Mouse (Mus musculus): Measurements from ENCODE around the gene Grip1. TPM values are rescaled to one million over a fixed set of nuclear protein-coding genes. Genes with fewer than 3 reads are reported as not detected.

Gene Grip1
- polyA plus RNA-seq, 1 experiment from 2014 or later, result 0.53 TPM

DNA sequence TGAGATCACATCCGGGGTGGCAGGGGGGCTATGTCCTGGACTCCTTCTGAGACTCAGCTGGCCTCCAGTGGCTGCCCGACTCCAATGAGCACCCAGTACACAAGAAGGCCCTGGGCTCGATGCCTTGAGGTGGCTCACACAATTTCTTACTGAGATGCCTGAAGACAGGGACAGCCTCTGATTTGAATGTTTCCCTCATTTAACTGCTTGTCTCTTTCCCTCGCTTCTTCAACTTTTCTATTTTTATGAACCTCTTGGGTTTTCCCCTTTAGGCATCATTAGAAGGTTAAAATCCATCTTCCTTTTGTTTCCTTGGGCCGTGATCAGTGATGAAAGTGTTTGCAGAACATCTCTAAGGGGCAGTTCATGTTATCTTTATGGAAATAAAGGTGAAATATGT is 354.8 kb downstream of the Grip1 start:
- no peaks in the 10 kb centered on the region for H3K36me3 ChIP-seq (replicated peaks)
- no peak overlapping the region for H3K4me3 ChIP-seq (replicated peaks)
- H3K9ac ChIP-seq, result no peak overlapping the region
- no peaks in the 10 kb centered on the region for H3K27me3 ChIP-seq
- ATAC-seq (ENCODE audit: insufficient read depth), result no peak
- H3K27ac ChIP-seq (replicated peaks), result no peak overlapping the region
- H3K4me2 ChIP-seq, result no peak overlapping the region
- 55% methylated on average over 5 of the region's 5 CpGs for WGBS (ENCODE audit: insufficient replicate concordance)
- no peaks in the 10 kb centered on the region for H3K4me1 ChIP-seq (replicated peaks)
- no peaks in the 10 kb centered on the region for H3K9me3 ChIP-seq (replicated peaks)

GRCm38 (mm10) chr10:119814087-119814486 is 360.5 kb downstream of the Grip1 start:
- Histone ChIP-seq H3K9ac (no peak overlapping the region), H3K4me1 (replicated peaks) (no peaks in the 10 kb centered on the region), H3K36me3 (replicated peaks) (no peaks in the 10 kb centered on the region), H3K9me3 (replicated peaks) (no peaks in the 10 kb centered on the region), H3K27me3 (no peaks in the 10 kb centered on the region), H3K4me2 (no peak overlapping the region), H3K4me3 (replicated peaks) (no peak overlapping the region), H3K27ac (replicated peaks) (no peak overlapping the region)
- no peak for ATAC-seq (ENCODE audit: insufficient read depth)
- 69% methylated on average over 4 of the region's 4 CpGs for WGBS (ENCODE audit: insufficient replicate concordance)

DNA sequence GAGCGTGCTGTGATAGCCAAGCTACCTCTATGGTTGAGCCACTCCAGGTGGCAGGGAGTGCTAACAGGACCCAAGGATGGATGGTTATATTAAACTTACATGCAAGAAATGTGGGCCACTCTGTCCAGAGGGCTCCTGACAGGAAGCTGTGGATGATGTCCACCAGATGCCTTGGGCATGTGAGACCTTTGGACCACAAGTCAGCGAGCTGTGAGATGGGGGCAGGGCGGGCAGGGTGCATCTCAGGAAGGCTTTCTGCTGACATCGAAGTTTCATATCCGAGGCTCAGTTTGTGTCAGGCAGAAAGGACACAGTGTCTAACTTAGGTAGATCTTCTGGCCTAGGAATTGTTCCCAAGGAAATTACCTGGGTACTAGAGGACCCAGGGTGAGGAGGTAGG is 362.4 kb downstream of the Grip1 start:
- Histone ChIP-seq H3K4me2 (no peak overlapping the region), H3K27me3 (no peaks in the 10 kb centered on the region), H3K9ac (no peak overlapping the region), H3K27ac (replicated peaks) (no peak overlapping the region), H3K9me3 (replicated peaks) (no peaks in the 10 kb centered on the region), H3K4me3 (replicated peaks) (no peak overlapping the region), H3K36me3 (replicated peaks) (no peaks in the 10 kb centered on the region), H3K4me1 (replicated peaks) (no peaks in the 10 kb centered on the region)
- no peak for ATAC-seq (ENCODE audit: insufficient read depth)
- 56% methylated on average over 5 of the region's 5 CpGs for WGBS (ENCODE audit: insufficient replicate concordance)

DNA sequence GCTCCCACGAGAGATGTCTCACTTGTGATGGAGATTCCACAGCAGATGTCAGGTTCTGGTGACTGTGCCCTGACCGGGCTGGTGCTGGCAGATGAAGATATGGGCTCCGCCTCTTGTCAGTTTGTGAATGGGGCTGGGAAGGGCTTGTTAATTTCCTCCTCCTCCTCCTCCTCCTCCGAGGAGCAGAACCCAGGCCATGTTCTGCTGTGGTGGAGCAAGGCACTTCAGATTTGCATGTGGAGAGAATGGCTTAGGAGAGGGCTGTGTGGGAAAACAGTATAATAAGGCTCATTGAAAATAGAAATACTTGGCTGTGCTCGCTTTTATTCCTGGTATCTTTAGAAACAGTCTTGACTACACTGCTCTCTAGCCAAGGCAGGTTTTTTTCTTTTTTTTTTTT is 364.8 kb downstream of the Grip1 start:
- Histone ChIP-seq H3K27ac (replicated peaks) (no peak overlapping the region), H3K4me1 (replicated peaks) (no peaks in the 10 kb centered on the region), H3K9ac (no peak overlapping the region), H3K27me3 (no peaks in the 10 kb centered on the region), H3K4me3 (replicated peaks) (no peak overlapping the region), H3K9me3 (replicated peaks) (no peaks in the 10 kb centered on the region), H3K36me3 (replicated peaks) (no peaks in the 10 kb centered on the region), H3K4me2 (no peak overlapping the region)
- ATAC-seq (ENCODE audit: insufficient read depth), result no peak
- WGBS (ENCODE audit: insufficient replicate concordance), result 37% methylated on average over 5 of the region's 5 CpGs

- Histone ChIP-seq H3K27ac (replicated peaks) (no peak overlapping the region), H3K36me3 (replicated peaks) (no peaks in the 10 kb centered on the region), H3K27me3 (no peaks in the 10 kb centered on the region), H3K9me3 (replicated peaks) (no peaks in the 10 kb centered on the region), H3K4me2 (no peak overlapping the region), H3K9ac (no peak overlapping the region), H3K4me1 (replicated peaks) (no peaks in the 10 kb centered on the region), H3K4me3 (replicated peaks) (no peak overlapping the region)
- 44% methylated on average over 17 of the region's 17 CpGs for WGBS (ENCODE audit: insufficient replicate concordance)
- no peak for ATAC-seq (ENCODE audit: insufficient read depth)
Measured at GRCm38 (mm10) chr10:119819102-119819681, 365.6 kb downstream of the Grip1 start.

GRCm38 (mm10) chr10:119819740-119820139 is 366.1 kb downstream of the Grip1 start:
- no peak overlapping the region for H3K27ac ChIP-seq (replicated peaks)
- H3K9ac ChIP-seq, result no peak overlapping the region
- no peaks in the 10 kb centered on the region for H3K9me3 ChIP-seq (replicated peaks)
- ATAC-seq (ENCODE audit: insufficient read depth), result no peak
- WGBS (ENCODE audit: insufficient replicate concordance), result 62% methylated on average over 5 of the region's 5 CpGs
- no peak overlapping the region for H3K4me3 ChIP-seq (replicated peaks)
- no peak overlapping the region for H3K4me2 ChIP-seq
- H3K27me3 ChIP-seq, result no peaks in the 10 kb centered on the region
- H3K4me1 ChIP-seq (replicated peaks), result no peaks in the 10 kb centered on the region
- no peaks in the 10 kb centered on the region for H3K36me3 ChIP-seq (replicated peaks)

- Histone ChIP-seq H3K27me3 (no peaks in the 10 kb centered on the region), H3K9ac (no peak overlapping the region), H3K27ac (replicated peaks) (no peak overlapping the region), H3K4me1 (replicated peaks) (no peaks in the 10 kb centered on the region), H3K4me2 (no peak overlapping the region), H3K9me3 (replicated peaks) (no peaks in the 10 kb centered on the region), H3K36me3 (replicated peaks) (no peaks in the 10 kb centered on the region), H3K4me3 (replicated peaks) (no peak overlapping the region)
- WGBS (ENCODE audit: insufficient replicate concordance), result 53% methylated on average over 4 of the region's 4 CpGs
- ATAC-seq (ENCODE audit: insufficient read depth), result no peak
Measured at GRCm38 (mm10) chr10:119820428-119820827, 366.8 kb downstream of the Grip1 start.

- no peak overlapping the region for H3K27ac ChIP-seq (replicated peaks)
- no peaks in the 10 kb centered on the region for H3K9me3 ChIP-seq (replicated peaks)
- no peak overlapping the region for H3K9ac ChIP-seq
- H3K4me3 ChIP-seq (replicated peaks), result no peak overlapping the region
- H3K4me2 ChIP-seq, result no peak overlapping the region
- no peaks in the 10 kb centered on the region for H3K4me1 ChIP-seq (replicated peaks)
- H3K36me3 ChIP-seq (replicated peaks), result no peaks in the 10 kb centered on the region
- 63% methylated on average over 7 of the region's 7 CpGs for WGBS (ENCODE audit: insufficient replicate concordance)
- no peak for ATAC-seq (ENCODE audit: insufficient read depth)
- H3K27me3 ChIP-seq, result no peaks in the 10 kb centered on the region
Measured at GRCm38 (mm10) chr10:119823691-119824090, 370.1 kb downstream of the Grip1 start.

DNA sequence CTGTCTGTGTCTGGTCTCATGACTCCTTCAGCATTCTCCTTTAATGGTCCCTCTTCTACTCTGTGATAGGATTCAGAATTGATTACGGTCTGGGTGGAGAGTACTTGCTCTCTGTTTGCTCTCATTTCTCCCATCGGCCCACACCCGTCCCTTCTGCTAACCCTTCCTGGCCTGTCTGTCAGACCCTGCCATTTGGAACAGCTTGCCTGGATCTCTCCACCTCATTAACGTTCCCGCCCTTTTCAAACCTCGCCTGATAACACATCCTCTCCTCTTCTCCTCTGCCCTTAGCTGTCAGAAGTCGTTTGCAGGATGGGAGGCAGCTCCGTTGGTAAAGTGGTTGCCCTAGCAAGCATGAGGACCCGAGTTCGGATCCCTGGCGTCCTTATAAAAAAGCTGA is 370.9 kb downstream of the Grip1 start:
- Histone ChIP-seq H3K4me1 (replicated peaks) (no peaks in the 10 kb centered on the region), H3K4me3 (replicated peaks) (no peak overlapping the region), H3K36me3 (replicated peaks) (no peaks in the 10 kb centered on the region), H3K27ac (replicated peaks) (no peak overlapping the region), H3K27me3 (no peaks in the 10 kb centered on the region), H3K9ac (no peak overlapping the region), H3K4me2 (no peak overlapping the region), H3K9me3 (replicated peaks) (no peaks in the 10 kb centered on the region)
- no peak for ATAC-seq (ENCODE audit: insufficient read depth)
- WGBS (ENCODE audit: insufficient replicate concordance), result 48% methylated on average over 11 of the region's 11 CpGs

DNA sequence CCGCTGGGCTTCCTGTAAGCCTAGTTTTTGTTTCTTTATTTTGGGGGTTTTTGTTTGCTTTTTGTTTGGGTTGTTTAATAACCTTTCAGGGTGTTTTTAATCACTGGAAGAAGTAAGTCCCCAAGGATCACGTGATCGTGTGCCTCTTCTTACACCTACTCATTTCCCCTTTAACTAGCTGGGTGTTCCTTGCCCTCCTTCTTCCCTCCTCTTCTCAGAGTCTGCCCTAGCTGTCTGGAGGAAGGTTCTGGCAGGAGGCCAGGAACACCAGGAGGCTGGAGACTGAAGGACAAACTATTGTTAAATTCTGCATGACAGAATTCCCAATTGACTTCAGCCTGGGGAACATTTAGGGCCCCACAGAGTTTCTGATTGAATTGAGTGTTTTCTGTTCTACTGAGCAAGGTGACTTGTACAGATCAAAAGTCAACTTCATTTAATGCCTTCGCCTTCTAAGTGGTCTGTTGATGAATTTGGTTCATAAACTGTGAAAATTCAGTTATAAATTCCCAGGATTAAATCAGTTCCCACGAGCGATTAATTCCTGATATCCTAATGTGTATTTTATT is 376.8 kb downstream of the Grip1 start:
- no peak for ATAC-seq (ENCODE audit: insufficient read depth)
- Histone ChIP-seq H3K27me3 (no peaks in the 10 kb centered on the region), H3K9me3 (replicated peaks) (no peaks in the 10 kb centered on the region), H3K27ac (replicated peaks) (no peak overlapping the region), H3K4me1 (replicated peaks) (no peaks in the 10 kb centered on the region), H3K9ac (no peak overlapping the region), H3K4me2 (no peak overlapping the region), H3K4me3 (replicated peaks) (no peak overlapping the region), H3K36me3 (replicated peaks) (no peaks in the 10 kb centered on the region)
- WGBS (ENCODE audit: insufficient replicate concordance), result 62% methylated on average over 6 of the region's 6 CpGs

GRCm38 (mm10) chr10:119831086-119831485 is 377.5 kb downstream of the Grip1 start:
- 42% methylated on average over 1 of the region's 1 CpGs for WGBS (ENCODE audit: insufficient replicate concordance)
- Histone ChIP-seq H3K9ac (no peak overlapping the region), H3K27me3 (no peaks in the 10 kb centered on the region), H3K4me1 (replicated peaks) (no peaks in the 10 kb centered on the region), H3K4me2 (no peak overlapping the region), H3K4me3 (replicated peaks) (no peak overlapping the region), H3K9me3 (replicated peaks) (no peaks in the 10 kb centered on the region), H3K36me3 (replicated peaks) (no peaks in the 10 kb centered on the region), H3K27ac (replicated peaks) (no peak overlapping the region)
- no peak for ATAC-seq (ENCODE audit: insufficient read depth)

DNA sequence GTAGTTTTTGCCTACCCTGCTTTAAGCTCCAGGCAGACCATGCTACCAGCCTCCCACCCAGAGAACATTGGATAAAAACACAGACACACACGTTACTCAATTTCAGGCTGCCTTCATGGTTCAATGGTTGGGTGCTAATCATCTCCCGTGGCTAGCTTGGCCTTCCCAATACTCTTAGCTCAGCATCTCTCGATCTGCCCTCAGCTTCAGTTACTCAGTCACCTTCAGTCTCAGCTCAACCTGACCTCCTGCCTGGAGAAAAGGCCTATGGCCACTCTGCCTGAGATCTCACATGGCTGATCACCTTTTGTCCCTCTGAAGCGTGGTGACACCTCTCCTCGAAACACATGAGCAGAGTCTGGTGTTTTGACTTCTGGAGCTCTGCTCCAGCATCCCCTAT is 379.7 kb downstream of the Grip1 start:
- no peak overlapping the region for H3K27ac ChIP-seq (replicated peaks)
- 52% methylated on average over 5 of the region's 5 CpGs for WGBS (ENCODE audit: insufficient replicate concordance)
- no peak for ATAC-seq (ENCODE audit: insufficient read depth)

More for the DNA sequence above, 379.7 kb downstream of the Grip1 start:
- no peak overlapping the region for H3K4me2 ChIP-seq
- no peak overlapping the region for H3K4me3 ChIP-seq (replicated peaks)
- H3K4me1 ChIP-seq (replicated peaks), result no peaks in the 10 kb centered on the region
- H3K27me3 ChIP-seq, result no peaks in the 10 kb centered on the region
- no peak overlapping the region for H3K9ac ChIP-seq
- H3K36me3 ChIP-seq (replicated peaks), result no peaks in the 10 kb centered on the region
- H3K9me3 ChIP-seq (replicated peaks), result no peaks in the 10 kb centered on the region

All from liver, embryonic 15.5 days (tissue).